Mouse (Mus musculus) fibroblast of lung, adult 2 months (primary cell): ENCODE measurements around the gene Cox6a1.

Experiments used
- DNase-seq: peaks from one replicate; pipeline ENCODE4 v3.0.0-alpha.2; 2011; ENCODE audit warnings: low read depth

Cox6a1 gene

GRCm38 (mm10) chr5:115300792-115301614 lies 47.8 kb downstream of the Cox6a1 start, which contains the start of gene Dynll1:
Gene Dynll1, minus strand, starts transcription at chr5:115300999.
- peak; percentile 94 for DNase-seq

DNA sequence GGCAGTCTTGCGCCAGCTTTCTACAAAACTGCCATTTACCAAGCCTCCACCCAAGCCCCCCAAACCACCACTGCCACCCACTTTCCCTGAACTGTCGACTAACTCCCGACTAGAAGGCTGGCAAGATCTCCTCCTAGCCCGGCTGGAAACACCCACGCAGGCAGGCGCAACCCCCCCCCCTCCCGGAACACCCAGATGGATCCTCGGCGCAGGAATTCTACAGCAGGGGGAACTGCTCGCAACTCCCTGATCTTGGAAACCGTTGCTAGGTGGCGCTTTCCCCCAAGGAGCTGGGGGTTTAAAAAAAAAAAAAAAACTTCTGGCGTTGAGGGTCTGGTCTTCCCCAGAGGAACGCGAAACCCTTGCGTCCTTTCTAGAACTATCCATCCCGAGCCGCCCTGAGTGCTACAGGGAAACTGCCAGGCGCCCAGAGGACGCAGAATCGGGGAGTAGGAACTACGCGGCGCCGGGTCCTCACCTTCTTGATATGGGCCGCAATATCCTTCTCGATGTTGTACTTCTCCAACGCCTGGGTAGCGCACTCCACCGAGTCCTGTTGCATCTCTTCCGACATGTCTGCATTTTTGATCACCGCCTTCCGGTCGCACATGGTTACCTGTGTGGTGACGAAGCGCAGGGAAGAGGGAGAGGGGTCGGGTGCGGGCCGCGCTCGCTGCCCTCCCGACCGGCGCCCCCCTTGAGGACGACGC lies 48.6 kb downstream of the Cox6a1 start:
- DNase-seq, result peak; percentile 52

DNA sequence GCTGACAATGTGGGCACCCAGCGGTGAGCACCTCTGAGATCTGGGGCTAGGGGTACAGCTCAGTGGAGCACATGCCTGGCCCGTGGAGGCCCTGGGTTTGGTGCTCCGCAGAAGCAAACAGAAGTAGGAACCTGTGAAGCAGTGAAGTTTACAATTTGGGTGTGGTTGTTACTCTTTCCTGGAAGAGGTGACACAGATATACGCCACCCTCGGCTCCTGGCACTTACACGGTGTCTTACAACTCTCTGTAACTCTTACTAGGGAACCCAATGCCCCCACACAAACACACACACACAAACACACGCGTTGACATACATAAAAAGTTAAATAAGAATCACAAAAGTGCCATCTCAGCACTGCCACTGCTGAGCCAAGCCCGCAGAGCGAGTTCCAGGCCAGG lies 52.4 kb downstream of the Cox6a1 start:
- no peak for DNase-seq
